Mouse (Mus musculus) mesoderm, embryonic 11.5 days (tissue): ENCODE results near the gene Stat3.

Experiments used
- DNase-seq: peaks from one replicate; pipeline ENCODE4 v3.0.0-alpha.2; 2012; ENCODE audit warnings: low read depth, low spot score

The Stat3 gene

GRCm38 (mm10) chr11:100855178-100855577, 84.2 kb downstream of the Stat3 start:
- DNase-seq = no peak

GRCm38 (mm10) chr11:100854268-100854667, 85.1 kb downstream of the Stat3 start:
- no peak for DNase-seq

GRCm38 (mm10) chr11:100853018-100853417, 86.3 kb downstream of the Stat3 start:
- no peak for DNase-seq

GRCm38 (mm10) chr11:100852088-100852487, 87.3 kb downstream of the Stat3 start:
- no peak for DNase-seq

- DNase-seq = peak; percentile 55
Measured at GRCm38 (mm10) chr11:100850778-100851528, 88.4 kb downstream of the Stat3 start.

- DNase-seq = peak; percentile 61
Measured at GRCm38 (mm10) chr11:100850038-100850777, 89.1 kb downstream of the Stat3 start, which contains the start of gene Stat5b. TSS of gene Stat5b (minus strand) at chr11:100850724.

GRCm38 (mm10) chr11:100849456-100850037, 89.8 kb downstream of the Stat3 start:
- DNase-seq = no peak

GRCm38 (mm10) chr11:100848789-100849379, 90.5 kb downstream of the Stat3 start:
- no peak for DNase-seq

GRCm38 (mm10) chr11:100848080-100848479, 91.3 kb downstream of the Stat3 start:
- no peak for DNase-seq

- DNase-seq = no peak
Measured at GRCm38 (mm10) chr11:100847572-100847971, 91.8 kb downstream of the Stat3 start.

GRCm38 (mm10) chr11:100845793-100846192, 93.5 kb downstream of the Stat3 start:
- DNase-seq = no peak

GRCm38 (mm10) chr11:100844121-100844520, 95.2 kb downstream of the Stat3 start:
- no peak for DNase-seq

- no peak for DNase-seq
Measured at GRCm38 (mm10) chr11:100843070-100843669, 96.2 kb downstream of the Stat3 start.

- DNase-seq = no peak
Measured at GRCm38 (mm10) chr11:100842025-100842424, 97.3 kb downstream of the Stat3 start.

- peak; percentile 11 for DNase-seq
Measured at GRCm38 (mm10) chr11:100840866-100841265, 98.5 kb downstream of the Stat3 start.

GRCm38 (mm10) chr11:100839523-100839922, 99.8 kb downstream of the Stat3 start:
- DNase-seq = no peak

- no peak for DNase-seq
Measured at GRCm38 (mm10) chr11:100838894-100839293, 100.4 kb downstream of the Stat3 start.

GRCm38 (mm10) chr11:100836923-100837702, 102.2 kb downstream of the Stat3 start:
- no peak for DNase-seq
